Mouse (Mus musculus): ENCODE results near the gene Bmi1.
A peak's percentile ranks its signal among the peaks of the same experiment; 100 is the strongest.

Gene Bmi1

GRCm38 (mm10) chr2:18688286-18688685 lies 11.5 kb downstream of the Bmi1 start:
- DNase-seq (ENCODE audit: low spot score): no peak

- DNase-seq (ENCODE audit: low spot score): no peak
Measured at GRCm38 (mm10) chr2:18688708-18689063, 11.9 kb downstream of the Bmi1 start.

GRCm38 (mm10) chr2:18689064-18689921 lies 12.5 kb downstream of the Bmi1 start:
- DNase-seq (ENCODE audit: low spot score): no peak

- DNase-seq (ENCODE audit: low spot score): no peak
Measured at GRCm38 (mm10) chr2:18690055-18690691, 13.4 kb downstream of the Bmi1 start.

GRCm38 (mm10) chr2:18690756-18691155 lies 13.9 kb downstream of the Bmi1 start:
- no peak for DNase-seq (ENCODE audit: low spot score)

GRCm38 (mm10) chr2:18692031-18692430 lies 15.2 kb downstream of the Bmi1 start:
- DNase-seq (ENCODE audit: low spot score): no peak

- no peak for DNase-seq (ENCODE audit: low spot score)
Measured at GRCm38 (mm10) chr2:18692548-18692947, 15.7 kb downstream of the Bmi1 start.

GRCm38 (mm10) chr2:18693491-18693870 lies 16.7 kb downstream of the Bmi1 start:
- no peak for DNase-seq (ENCODE audit: low spot score)

GRCm38 (mm10) chr2:18693871-18694610 lies 17.2 kb downstream of the Bmi1 start, which contains the start of gene Spag6:
Gene Spag6 (plus strand): TSS chr2:18694032.
- peak; percentile 79 for DNase-seq (ENCODE audit: low spot score)

- DNase-seq (ENCODE audit: low spot score): no peak
Measured at GRCm38 (mm10) chr2:18694611-18694950, 17.8 kb downstream of the Bmi1 start.

- no peak for DNase-seq (ENCODE audit: low spot score)
Measured at GRCm38 (mm10) chr2:18695163-18695562, 18.3 kb downstream of the Bmi1 start.

GRCm38 (mm10) chr2:18695629-18696150 lies 18.9 kb downstream of the Bmi1 start:
- no peak for DNase-seq (ENCODE audit: low spot score)

- no peak for DNase-seq (ENCODE audit: low spot score)
Measured at GRCm38 (mm10) chr2:18697591-18698244, 20.9 kb downstream of the Bmi1 start.

- no peak for DNase-seq (ENCODE audit: low spot score)
Measured at GRCm38 (mm10) chr2:18698663-18699385, 22.0 kb downstream of the Bmi1 start.

- DNase-seq (ENCODE audit: low spot score): no peak
Measured at GRCm38 (mm10) chr2:18699401-18699990, 22.7 kb downstream of the Bmi1 start.

- DNase-seq (ENCODE audit: low spot score): no peak
Measured at GRCm38 (mm10) chr2:18710356-18710755, 33.5 kb downstream of the Bmi1 start.

- DNase-seq (ENCODE audit: low spot score): no peak
Measured at GRCm38 (mm10) chr2:18713071-18713470, 36.3 kb downstream of the Bmi1 start.

- no peak for DNase-seq (ENCODE audit: low spot score)
Measured at GRCm38 (mm10) chr2:18714337-18714736, 37.5 kb downstream of the Bmi1 start.

- DNase-seq (ENCODE audit: low spot score): no peak
Measured at GRCm38 (mm10) chr2:18718521-18718920, 41.7 kb downstream of the Bmi1 start.

- no peak for DNase-seq (ENCODE audit: low spot score)
Measured at GRCm38 (mm10) chr2:18722208-18722830, 45.5 kb downstream of the Bmi1 start.

GRCm38 (mm10) chr2:18724462-18724861 lies 47.6 kb downstream of the Bmi1 start:
- no peak for DNase-seq (ENCODE audit: low spot score)
